Mouse (Mus musculus) A20 (cell line): ENCODE data around the gene Rptor.

Source experiments
- DNase-seq: peaks from one replicate; pipeline ENCODE4 v3.0.0-alpha.2; 2011; ENCODE audit warnings: low read depth, low spot score

Rptor gene

DNA sequence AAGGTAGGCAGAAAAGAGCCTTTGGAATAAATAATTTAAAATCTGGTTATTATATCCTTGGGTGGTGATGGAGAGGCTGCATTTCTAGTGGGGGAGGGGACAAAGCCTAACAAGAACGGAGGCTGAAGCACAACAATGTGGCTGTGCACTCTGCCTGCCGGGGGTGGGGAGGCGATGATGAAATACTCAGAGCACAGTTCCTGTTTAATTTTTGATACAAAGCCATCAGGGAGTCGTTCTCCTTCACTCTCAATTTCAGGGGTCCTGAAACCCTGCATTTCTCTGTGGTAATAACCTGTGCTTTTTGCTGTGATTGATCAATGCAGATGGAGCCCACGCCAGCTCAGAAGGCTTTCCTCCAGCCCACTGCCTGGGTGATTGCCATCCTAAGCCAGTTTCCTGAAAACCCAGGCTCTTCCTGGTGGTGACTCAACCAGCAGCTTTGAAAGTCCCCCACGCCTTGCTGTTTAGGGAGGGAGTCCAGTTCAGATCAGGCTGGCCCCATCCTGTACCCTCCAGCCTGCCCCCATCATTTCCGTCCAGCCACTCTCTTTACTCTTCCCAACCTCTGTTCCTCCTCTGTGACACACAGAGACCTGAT lies 204.8 kb downstream of the Rptor start:
- no peak for DNase-seq

DNA sequence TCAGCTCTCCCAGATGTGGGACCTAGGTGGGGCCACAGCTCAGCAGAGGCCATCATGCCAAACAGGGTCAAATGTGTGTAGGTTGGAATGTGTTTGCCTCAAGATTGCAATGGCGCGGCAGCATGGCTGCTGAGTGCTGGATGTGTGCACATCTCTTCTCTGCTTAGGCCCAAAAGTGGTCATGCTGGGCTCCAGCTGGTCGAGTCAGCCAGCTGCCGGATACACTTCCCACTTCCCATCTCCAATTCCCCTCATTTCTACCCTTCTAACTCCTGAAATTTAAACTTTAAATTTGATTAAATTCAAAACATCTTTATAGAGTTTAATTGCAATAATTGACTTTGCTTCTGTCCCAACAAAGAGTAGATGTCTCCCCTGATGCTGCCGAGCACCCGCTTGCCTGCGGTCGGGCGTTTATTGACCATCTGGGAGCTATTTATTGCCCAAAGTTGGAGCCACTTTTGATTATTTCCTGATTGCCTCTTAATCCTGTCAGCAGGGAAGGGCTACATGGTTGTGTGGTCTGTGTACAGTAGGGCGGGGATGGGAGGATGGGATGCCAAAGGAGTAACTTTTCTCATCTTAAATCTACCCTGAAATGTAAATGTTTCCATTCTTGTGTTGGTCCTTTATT lies 206.1 kb downstream of the Rptor start:
- DNase-seq: no peak

DNA sequence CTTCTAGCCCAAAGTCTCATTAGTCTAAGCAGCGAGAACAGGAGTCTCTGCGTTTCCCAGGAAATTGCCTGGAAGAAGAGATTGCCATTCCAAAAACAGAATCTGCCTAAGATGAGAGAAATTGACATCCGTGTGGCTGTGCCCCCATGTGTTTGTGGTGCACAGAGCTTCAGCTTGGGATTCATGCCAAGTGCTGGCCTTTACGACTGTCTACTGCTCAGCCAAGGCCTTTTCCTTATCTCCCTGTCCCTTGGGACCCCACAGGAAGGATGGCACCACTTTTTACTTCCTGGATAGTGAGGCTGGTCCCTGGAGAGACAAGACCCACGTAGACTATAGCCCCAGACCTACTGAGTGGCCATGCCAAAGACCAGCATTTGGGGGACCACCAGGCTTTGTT lies 206.6 kb downstream of the Rptor start:
- DNase-seq: no peak

DNA sequence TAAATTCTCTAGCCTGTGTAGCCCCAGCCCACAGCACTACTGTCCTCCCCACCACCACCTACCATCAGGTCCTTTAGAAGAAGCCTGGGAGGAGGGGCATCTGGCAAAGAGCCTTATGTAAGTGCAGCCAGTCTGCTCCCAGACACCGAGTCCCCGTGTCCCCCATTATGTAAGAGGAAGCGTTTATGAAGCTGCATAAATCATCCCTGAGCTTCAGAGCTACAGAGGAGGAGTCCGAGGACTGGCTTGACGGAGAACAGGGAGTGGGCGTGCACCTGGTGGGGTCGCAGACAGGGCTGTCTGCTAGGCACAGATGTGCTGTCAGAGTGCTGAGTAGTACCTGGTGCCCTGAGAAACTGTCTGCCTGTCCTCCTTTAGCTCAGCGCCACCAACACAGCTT lies 208.3 kb downstream of the Rptor start:
- DNase-seq: no peak

DNA sequence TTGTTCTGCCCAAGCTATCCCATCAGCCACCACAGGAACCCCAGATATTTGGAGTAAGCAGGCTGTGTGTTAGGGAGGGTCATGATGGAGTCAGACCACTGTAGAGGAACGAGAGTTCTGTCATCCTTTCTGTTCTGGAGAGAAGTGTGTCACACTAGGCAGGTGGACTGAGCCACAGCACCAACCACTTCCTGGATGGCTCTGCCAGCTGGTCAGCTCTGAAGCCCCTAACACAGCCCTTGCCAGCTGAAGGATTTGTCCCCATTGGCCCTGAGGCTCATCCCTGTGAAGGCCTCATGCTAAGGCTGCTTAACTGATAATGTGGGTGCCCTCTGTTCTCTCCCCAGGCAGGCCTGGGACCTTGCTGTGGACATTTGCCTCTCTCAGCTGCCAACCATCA lies 208.9 kb downstream of the Rptor start:
- DNase-seq: no peak

DNA sequence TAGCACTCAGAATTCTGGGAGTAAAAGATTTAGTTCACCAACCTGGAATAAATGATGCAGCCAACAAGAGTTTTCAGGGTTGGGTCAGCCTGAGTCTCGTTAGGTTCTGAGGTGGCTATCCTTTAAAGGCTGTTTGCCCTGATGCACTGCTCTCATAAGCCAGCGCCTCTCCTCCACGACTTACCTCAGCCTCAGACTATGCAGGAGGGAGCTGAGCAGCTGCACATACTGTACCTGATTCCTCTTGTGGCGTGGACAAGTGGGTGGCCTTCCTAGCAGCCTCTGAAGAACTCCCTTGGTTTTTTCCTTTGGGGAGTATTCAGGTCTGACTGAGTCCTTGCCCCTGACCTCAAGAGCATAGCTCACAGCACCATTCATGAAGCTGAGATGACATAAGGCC lies 209.4 kb downstream of the Rptor start:
- no peak for DNase-seq

DNA sequence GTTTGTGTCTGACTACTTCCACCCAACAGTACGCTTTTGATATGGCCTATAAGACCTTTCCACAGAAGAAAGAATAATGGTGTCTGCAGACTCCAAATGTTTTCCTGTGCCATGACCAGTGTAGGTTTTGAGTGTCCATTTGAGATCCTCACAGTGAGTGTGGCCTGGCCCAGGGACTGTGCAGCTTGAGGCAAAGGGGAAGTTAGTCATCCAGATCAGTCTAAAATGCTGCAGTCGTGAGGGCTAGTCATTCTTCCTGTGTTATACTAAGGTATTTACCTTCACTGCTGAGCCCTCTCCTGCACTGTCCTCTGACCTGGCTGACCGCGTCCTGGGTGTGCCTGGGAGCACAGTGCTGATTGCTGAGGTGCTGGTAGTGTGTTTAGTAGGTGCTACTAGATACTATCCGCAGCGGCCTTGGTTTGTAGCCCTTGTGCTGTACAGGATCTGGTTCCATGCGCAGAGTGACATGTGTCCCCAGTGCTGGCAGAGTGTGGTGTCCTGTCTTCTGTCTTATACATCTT lies 211.4 kb downstream of the Rptor start:
- no peak for DNase-seq

DNA sequence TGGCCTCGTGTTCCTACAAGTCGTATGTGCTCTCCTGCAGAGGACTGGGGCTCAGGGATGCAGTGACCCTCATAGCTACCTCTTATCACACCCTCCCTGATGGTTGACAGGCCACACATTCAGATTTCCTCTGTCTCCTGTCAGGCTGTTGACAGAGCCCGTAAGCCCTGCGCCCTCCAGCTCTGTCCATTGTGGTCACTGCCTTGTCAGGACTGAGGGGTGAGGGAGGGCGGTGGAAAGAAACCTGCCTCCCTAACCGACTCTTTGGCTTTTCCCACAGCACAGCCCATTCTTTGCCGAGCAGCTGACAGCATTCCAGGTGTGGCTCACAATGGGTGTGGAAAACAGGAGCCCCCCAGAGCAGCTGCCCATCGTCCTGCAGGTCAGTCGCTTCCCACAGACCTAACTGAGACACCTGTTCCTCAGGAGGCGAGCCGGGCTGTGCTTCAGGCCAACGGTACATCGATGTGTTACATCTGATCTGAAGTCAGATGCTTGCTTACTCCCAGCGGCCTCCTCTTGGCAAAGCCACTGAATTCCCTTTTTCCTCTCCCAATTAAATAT lies 214.2 kb downstream of the Rptor start:
- DNase-seq: no peak

DNA sequence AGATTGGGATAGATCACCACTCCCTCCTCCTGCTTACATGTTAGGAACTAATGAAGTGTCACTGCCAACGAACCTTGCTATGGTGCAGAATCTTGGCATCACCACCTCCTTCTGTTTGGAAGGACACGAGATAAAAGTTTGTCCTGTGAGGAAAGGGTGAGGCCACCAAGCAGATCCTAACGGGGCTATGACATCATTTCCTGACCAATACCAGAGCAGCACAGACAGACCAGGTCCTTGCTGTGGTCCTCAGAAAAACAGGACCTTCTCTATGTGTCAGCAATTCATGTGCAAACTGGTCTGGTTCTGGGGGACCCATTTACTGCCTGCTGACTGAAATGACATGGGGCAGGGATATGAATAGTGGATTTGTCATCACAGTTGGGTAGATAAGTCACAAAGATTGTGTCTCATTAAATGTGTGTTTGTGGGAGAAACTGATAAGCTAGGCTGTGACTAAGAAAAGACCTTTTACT lies 214.7 kb downstream of the Rptor start:
- DNase-seq: no peak

DNA sequence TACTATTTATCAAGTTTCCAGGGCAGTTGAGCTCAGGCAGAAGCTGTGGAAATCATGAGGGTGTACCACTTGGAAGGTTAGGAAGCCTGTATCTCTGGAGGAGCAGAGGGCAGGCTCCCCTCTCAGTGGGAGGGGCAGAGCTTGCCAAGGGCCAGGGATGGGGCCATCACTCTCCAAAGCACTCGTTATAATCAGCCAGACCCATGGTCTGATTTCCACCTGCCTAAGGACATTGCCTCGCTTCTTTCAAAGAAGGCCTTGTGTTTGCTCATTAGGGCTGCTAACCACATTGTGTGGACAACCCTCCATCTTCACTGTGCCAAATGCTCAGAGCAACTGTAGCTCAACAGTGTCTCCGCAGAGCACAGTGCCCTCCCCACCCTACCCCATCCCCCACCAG lies 215.2 kb downstream of the Rptor start:
- DNase-seq: no peak

DNA sequence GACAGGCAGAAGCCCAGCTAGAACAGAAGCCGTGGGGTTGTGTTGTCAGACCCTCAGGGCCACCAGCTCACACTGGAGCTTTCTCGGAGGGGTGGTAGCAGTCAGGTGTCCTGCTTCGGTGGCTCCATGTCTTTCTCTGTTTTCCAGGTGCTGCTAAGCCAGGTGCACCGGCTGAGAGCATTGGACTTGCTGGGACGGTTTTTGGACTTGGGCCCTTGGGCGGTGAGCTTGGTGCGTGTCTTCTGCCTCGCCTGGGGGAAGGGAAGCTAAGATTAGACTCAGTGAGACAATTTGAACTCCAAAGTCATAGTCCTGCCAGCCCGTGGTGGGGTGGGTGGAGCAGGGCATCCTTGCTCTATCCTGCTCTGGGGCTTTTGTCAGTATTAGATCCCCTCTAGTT lies 218.8 kb downstream of the Rptor start:
- no peak for DNase-seq

DNA sequence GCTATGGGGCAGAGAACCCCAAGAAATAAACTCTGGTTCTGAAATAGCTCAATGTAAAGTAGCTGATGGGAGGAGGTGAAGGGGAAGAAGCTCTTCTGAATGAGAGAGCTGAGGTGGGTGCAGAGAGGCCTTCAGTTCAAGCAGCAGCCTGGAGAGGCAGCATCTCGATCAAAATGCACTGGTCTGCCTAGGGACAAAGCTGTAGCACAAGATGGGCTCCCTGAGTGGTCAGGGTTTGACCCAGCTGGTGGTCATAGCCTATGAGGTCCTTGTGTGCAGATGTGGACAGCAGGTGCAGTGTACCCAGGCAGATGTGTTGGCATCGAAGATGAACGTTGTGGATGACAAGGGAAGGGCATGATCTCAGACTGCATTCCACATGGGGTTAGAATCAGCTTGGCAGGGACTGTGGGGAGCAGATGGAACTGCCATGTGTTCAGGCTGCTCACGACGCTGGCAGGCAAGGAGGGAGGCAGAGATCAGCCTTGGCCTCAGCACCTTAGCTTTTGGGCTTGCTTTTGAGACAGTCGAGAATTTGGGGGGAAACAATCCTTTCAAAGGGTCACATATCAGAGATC lies 221.5 kb downstream of the Rptor start:
- no peak for DNase-seq

DNA sequence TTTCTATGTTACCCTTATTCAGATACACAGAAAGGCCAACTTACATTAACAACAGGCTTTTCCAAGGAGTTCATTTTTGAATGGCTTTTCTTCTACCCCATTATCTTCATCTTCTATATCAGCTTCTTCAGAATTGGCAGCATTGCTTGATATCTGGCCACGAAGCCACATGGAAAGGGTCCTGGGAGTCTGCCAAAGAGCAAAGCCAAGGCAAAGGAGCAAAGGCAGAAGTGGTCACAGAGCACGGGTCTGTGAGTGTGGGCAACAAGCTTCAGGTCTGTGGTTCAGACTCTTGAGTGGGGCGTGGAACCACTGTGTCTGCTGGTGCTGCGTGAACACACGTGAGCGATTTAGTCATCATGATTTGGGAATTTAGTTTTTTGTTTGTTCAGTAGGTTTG lies 223.1 kb downstream of the Rptor start:
- no peak for DNase-seq

DNA sequence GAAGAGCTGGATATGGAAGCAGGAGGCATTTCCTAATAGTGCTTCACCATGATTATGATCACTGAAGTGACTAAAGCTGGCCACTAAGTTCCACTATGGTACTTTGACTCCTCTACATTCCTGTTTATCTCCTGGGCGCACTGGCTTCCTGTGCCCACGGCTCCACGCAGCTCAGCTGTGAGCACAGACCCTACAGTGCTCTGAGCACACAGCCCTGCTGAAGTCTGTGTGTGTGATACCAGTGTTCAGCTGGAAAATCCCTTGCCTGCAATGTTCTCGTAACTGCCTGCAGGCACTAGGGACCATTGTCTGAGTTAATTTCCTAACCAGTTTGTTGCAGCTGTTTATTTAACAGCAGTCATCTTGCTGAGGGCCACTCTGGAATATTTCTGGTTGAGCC lies 223.5 kb downstream of the Rptor start:
- no peak for DNase-seq

DNA sequence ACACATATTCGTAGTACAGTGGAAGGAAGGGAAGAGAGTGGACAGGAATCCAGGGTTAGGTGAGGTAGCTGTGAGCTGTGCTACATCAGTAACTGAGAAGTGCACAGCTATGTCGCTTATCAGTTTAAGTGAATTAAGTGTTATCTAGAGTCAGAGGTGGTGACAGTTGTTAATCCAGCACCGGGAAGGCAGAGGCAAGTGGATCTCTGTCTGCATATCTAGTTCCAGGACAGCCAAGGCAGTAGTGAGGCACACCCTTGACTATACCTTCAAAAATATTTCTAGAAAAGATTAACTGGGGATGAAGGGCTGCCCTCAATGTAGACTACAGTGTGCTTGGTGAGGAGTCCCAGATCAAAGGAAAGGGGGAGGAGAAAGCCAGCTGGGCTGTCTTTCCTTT lies 226.4 kb downstream of the Rptor start:
- DNase-seq: no peak

DNA sequence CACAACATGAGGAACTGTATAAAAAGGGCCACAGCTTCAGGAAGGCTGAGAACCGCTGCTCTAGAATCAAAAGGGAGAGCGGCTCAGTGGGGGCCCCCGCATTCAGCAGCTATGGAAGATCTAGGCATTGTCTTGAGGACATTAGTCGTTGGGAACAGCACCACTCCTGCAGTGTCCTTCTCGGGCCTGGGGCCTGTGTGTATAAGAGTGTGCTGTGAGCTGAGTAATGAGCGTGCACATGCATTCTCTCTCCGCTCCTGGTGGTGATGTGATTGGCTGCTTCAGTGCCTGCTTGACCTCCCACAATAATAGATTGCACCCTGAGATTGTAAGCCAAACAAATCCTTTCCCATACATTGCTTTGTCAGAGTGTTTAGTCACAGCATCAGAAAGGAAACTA lies 229.0 kb downstream of the Rptor start:
- DNase-seq: no peak

DNA sequence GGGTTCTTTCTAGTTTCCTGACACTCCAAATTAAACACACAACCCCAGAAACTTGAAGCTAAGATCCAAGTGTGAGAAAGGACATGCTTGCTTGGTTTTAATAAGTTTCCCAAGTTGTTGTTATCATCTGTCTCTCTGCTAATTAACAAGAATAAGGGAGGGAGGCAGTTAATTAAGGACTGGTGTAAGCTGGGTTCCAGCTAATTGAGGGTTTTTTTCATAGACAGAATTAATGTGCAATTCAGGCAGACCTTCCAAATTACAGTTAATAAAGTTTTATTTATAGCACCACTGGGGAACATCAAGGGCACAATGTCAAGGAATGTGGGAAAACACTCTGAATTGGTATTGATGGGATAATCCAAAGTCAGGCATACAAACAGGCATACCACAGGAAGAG lies 230.6 kb downstream of the Rptor start:
- no peak for DNase-seq

DNA sequence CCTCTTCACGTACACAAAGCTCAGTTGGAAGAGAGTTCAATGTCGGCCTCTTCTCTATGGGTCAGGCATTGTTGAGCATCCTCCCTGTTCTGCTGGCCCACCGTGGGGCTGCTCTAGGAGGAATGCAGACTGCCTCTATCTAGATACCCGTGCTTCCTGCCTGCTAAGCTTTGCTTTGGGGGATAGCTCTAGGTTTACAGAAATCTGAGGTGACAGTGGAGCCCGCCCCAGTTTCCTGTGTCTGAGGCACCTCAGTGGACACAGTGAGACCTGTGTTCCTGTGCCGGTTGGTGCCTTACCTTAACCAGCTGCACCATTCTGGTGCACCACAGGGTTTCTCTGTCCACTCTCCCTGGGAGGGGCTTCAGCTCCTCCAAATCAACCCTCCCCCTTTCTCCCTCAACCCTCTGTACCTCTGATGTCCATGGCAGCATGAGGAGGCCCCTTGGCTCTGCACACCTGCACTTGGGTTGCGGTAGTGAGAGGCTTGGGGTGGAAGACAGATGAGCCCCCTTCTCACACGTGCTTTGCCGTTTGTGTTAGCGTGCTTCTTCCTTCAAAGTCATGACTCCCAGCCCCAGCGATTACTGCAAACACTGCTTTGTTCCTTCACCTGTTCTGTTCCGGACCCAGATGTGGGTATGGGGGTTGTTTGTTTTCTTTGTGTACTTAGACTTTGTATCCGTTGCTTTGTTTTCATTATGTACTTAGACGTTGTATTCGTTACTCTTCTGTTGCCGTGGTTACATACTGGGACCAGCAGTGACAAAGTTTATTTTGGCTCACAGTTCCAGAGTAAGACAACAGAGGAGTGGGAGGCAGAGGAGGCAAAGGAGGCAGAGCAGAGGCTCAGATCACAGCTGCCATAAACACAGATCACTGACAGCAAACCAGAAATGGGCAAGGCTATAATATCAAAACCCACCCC lies 231.4 kb downstream of the Rptor start:
- no peak for DNase-seq

DNA sequence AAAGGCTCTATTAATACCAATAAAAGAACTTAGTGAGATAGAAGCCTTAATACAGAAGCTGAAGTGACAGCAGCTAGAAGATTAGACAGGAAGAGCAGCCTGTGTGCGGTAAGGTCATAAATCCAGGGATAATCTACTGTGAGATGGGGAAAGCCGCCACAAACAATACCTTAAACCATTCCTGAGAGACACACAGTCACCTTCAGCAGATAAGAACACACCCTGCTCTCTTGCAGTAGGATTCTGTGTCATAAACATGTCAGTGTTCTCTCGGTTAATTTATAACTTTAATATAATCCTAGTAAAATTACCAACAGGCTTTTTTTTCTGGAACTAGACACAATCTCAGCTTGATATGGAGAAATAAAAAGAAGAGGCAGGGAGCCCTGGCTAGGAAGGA lies 233.6 kb downstream of the Rptor start:
- no peak for DNase-seq

DNA sequence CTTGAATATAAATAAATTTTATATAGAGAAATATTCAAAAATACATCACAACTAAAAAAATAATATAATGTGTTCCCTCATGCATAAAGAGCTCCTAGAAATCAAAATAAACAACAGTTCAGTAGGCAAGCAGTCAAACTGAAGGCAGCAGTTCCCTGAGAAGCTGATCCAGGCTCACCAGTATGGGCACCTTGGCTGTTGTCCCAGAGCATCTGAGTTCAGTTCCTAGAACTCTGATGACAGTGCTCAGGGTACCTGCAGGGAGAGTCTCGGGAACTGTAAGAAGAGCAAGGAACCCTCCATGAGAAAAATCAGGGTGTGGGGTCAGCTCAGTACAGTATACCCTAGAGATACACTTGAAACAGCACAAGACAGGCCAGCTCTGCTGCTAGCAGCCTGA lies 235.1 kb downstream of the Rptor start:
- DNase-seq: no peak

DNA sequence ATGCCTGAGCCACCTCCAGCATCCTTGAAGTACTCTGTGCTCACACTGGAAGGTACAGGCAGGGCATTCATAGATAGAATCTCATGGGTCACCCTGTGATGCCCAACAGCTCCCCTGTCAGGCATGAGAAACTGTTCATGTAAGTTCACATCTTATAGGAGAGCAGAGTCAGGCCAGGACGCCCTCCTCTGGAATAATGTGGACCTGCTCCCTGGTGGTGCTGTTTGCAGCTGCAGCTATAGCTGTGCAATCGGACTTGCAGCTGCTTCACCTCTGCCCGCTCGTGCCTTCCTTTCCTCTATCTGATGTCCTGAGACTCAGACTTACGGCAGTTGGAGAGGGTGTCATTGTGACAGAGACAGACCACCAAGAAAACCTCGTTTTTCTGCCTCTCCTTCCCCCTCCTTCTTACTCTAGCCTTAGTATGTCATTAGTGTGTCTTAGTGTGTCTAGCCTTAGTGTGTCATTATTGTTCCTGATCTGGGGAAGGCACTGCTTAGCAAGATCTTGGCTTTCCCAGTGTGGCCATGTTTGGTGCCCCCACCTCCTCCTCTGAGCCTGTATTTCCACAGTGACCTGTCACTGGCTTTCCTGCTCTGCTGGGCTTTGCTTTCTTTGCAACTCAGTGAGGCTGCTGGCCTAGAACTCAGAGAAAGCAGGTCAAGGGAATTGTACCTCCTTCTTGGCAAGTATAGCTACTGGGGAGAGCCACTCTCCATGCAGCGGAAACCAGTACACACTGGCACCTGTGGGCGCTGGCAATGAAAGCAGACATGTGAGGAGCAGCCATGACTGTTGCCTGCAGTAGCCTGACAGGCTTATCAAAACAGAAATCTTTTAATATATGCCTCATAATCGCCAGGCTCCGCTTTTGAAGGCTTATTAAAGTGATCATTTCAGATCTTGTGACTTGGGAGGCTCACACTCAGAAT lies 237.0 kb downstream of the Rptor start:
- DNase-seq: no peak
